Mouse (Mus musculus) telencephalon, adult 2 months (tissue): ENCODE data around the gene Golga2.
A peak's percentile ranks its signal among the peaks of the same experiment; 100 is the strongest.

Source experiments
- DNase-seq: peaks from one replicate; pipeline ENCODE4 v3.0.0-alpha.2; 2011; ENCODE audit warnings: low read depth, low spot score

Gene Golga2

DNA sequence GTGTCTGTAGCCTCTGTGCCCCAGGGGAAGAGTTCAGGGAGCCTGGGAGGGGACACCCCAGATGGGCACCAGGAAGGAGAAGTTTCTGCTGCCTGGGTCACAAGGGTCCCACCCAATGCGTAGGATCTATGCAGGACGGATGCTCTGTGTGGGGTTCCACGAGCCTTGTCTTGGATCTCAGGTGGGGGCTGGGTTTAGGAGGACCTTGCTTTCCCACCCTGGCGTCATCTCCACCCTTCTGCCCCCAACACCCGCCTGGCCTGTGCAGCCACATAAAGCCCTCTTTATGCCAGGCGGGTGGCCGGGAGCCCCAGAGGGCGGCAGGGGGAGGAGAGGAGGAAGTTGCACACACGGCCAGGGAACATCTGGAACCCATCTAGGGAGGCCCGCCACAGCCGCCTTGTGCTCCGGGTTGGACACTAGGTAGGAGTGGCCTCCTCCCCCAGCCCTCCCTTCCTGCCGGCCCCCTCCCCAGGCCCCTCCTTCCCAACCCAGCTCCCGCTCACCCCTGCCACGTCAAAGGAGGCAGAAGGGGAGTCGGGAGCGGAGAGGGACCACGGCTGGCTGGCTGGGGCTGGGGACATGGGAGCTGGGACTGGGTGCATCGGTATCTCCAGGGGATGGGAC lies 30.7 kb downstream of the Golga2 start:
- no peak for DNase-seq

DNA sequence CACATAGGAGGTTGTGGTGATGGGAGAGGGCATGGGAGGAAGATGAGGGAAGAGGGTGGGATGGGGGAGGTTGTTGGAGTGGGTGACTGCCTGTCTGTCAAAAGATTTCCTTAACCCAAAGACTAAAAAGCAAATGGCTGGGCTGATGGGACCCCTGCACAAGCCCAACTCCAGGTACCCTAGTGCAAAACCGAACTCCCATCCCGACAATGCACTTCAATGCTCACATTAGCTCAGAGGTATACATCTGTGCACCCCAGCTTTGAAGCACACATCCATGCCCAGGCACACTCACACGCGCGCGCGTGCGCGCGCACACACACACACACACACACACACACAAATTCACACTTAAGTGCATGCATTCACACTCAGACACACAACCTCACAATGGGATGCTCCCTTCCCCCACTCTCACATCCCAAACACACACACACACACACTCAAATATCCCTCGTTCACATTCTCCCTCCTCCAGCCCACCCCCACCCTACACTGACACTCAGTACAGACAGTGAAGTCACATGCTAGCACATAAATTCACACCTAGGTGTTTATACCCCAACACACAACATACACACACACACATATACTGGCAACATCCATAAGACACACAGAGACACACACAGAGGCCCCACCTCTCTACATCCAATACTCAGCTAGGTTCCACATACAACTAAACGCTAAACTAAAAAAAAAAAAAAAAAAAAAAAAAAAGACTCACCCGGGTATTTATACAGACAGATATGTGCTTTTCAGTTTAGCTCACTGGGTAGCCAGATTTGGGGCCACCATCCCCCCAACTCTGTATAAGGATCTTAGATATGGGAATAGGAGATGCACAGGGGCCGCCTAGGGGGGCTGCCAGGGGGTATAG lies 31.8 kb downstream of the Golga2 start:
- no peak for DNase-seq

DNA sequence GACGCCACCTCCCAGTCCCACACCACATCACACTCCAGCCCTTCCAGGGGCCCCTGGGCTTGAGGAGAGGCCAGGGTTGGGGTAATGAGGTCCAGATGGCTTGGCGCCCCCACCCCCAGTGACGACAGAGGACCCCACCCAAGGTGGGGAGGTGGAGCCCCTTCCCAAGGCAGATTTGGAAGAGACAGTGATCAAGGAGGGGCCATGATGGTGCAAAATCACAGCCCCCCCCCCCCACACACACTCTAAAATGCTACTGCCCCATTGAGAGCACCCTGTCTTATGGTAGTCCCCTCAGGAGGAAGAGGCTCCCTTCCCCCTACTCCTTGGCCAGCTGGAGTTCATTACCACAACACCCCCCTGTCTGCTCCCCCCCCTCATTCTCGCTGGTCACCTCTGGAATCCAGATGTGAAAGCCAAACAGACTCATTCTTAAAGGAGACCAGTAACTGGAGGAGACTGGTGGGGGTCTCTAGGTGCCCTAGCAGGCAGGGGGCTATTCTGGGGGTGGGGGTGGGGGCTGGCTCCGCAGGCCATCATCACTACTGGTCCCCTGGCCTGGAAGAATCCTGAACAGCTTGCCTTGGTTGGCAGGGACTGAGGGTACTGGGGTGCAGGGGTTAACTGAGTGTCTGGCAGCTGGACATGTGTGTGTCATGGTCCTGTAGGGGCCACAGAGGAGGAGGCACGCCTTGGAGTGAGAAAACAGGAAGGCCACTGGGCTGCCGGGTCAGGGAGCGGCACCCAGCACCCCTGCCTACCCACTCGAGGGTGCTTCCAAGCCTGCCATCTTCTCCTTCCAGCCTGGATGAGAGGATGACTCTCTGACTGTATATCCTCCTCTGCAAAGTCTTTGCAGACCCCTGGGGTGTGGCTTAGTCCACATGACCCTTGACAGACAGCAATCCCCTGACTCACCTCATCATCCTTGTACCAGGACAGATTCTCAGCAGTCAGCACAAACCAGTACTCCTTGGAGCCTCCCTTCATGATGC lies 32.7 kb downstream of the Golga2 start:
- DNase-seq, result no peak

DNA sequence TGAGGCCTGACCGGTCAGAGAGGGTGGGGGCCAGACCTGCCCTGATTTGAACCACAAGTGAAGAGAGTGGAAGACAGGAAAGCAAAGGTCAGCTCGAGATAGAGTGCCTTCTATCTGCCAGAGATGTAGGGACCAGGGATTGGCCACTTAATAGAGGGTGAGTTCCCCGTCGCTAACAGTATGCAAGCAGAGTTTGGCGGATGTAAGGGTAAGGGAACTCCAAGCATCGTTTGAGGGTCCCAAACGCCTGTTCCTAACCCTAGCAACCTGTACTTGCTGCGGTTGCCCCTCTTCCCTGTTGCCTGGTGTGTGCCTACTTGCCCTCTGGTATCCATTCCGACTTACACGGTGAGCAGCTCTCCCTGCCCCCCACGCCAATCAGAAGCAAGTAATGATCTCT lies 33.5 kb downstream of the Golga2 start:
- DNase-seq, result no peak

DNA sequence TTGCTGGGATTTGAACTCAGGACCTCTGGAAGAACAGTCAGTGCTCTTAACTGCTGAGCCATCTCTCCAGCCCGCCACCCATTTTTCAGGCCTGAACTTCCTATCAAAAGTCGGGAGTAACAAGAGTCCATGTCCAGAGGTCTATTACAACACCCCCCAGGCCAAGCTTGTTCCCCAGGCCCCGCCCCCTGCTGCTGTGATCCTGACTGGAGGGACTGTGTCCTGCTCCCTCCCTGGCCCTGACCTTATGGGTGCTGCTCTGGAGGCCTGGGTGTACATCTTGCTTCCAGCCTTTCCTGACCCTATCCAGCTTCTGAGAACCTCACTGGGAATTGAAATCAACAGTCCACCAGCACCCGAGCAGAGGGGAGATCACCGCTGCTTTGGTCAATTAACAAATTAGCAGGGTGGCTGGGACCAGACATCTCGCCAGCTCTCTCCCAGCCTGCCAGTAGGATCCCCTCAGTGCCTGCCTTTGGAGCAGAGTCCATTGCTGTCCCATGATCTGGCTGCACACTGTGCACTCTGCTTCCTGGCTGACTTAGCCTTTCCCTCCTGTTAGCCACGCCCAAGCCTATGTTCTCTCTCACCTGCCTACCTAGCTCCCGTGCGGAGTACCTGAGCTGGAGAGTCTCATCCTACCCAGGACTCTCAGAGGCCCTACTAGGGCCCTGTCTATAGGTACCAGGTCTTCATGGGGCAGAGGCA lies 34.6 kb downstream of the Golga2 start:
- DNase-seq, result no peak

DNA sequence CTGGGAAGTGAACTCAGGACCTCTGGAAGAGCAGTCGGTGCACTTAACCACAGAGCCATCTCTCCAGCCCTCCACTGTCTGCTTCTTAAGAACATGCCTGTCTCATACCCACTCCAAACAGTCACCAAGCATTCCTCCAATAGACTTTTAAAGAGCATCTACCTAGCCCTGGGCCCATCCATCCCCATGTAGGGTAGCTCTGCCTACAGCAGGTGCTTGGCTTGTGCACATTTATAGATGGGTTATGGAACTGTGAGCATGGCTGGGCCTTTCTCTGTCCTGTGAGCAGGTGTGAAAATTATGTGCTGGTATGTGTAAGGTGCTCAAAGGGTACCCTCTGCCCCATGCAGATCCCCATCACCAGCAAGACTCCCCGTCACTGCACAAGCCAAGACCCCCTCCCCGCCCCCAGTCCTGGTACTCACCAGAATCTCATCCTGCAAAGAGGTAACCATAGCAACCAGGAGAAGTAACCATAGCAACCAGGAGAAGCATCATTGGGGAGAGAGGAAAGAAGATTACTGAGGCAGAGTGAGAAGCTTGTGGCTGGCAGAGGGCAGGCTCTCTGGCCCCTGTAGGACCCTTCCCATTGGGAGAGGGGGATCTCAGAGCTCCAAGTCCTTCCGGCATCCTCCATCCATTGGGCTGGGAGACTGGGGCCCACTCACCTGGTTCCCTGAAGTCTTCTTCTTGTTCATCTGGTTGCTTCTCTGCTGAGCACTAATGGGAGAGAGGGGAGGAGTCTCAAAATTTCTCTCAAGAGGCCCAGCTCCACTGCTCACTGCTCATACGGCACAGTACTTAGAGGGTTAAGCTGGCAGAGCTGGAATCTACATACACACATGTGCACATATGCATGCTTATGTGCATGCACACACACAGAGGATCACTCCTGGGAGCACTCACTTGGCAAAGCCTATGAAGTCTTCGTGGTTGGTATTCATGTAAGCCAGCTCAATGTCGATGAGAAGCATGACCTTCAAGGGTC lies 35.9 kb downstream of the Golga2 start:
- no peak for DNase-seq

DNA sequence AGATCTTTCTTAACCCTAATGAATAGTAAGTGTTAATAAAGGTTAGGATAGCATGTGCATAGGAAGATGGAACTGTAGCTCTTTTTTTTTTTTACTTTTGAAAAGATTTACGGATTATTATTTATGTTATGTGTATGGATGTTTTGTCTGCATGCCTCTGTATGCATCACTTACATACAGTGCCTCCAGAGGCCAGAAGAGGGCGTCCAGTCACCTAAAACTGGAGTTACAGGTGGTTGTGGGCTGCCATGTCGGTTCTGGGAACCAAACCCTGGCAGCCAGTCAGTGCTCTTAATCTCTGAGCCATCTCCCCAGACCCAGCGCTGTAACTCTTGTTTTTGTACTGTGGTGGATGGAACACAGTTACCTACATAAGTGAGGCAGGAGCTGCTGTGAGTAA lies 37.1 kb downstream of the Golga2 start:
- DNase-seq, result no peak

DNA sequence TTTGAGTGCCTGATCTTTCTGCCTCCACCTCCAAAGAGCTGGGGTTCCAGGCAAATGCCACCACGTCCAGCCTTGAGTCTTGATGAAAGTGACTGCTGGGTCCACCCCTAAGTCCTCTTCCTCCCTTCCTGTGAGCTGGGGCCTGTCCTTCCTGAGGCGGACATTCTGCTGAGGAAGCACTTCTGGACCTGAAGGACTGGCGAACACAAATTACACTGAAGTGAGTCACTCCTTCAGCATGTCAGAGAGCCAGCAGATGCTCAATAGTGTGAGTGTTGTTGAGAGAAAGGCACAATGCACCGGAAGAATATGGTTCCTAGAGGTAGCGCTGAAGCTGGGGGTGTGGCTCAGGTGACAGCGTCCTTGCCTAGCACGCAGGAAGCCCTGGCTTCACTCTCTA lies 38.2 kb downstream of the Golga2 start:
- no peak for DNase-seq

DNA sequence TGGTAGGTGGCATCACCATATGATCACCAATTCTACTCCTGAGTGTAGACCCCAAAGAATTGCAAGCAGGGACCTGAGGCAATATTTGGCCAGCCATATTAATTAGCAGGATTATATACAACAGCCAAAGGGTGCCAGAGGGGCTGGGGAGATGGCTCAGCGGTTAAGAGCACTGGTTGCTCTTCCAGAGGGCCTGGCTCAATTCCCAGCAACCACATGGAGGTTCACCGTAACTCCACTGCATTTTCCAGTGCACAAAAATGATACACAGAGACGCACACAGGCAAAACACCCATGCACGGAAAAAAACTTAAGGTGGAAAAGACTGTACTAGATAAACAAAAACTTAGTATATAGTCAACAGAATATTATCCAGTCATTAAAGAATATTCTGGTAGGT lies 40.0 kb downstream of the Golga2 start:
- DNase-seq, result no peak

DNA sequence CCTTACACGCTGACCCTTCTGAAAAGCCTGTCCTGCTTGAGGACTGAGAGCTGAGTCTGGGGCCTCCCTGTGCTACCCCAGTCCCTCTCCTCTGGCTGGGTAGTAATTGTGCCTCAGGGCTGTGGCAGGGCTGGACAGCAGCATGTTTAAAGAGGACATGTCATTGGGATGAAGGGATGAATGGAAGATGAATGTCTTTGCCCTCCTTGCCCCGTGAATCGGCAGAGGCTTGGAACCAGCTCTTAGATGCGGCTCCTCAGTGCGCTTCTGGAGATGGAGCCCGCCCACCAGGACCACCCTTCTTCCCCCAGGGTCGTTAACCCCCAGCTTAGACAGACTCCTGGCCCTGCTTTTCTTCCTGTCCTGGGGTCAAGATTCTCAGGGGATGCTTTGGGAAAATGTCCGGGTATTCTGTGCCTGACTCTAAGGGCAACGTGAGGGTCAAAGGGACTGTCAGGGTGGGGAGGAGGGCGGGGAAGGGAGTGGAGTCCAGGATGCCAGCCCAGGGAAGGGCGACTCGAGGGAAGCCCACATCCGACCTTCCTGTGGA lies 41.8 kb downstream of the Golga2 start:
- DNase-seq, result no peak

DNA sequence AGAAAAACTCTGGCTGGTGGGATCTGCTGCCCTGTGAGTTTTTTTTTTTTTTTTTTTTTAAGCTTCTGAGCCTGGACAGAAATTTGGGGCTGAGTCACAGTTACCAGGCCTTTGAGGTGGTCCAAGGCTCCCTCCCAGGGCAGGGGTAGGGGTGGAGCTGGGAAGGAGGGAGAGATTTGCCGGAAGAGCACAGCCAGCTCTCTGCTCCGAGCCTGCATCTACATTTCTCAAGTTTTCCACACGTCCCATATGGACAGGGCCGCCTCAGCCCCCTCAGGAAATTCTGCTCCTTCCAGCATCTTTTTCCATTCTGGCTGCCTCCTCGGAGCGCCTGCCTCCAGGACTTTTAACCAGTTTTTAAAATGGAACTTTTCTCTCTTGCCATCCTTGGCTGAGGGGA lies 42.3 kb downstream of the Golga2 start:
- DNase-seq, result no peak

DNA sequence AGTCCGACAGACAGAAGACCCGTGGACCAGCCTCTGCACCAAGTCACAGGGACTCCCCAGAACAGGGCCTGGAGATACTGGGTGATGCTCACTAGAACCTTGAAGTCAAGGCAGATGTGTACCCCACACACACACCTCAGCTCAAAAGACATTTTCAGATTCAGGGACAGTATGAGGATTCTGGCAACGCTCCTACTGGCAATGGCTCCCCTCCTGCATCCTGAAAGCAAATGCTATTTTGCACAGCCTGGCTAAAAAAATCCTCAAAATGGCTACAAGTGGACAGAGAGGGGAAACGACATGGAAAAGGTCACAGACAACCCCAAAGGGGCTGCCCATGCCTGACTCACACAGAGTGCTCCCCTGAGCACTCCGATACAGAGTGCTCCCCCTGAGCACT lies 45.0 kb downstream of the Golga2 start:
- no peak for DNase-seq

DNA sequence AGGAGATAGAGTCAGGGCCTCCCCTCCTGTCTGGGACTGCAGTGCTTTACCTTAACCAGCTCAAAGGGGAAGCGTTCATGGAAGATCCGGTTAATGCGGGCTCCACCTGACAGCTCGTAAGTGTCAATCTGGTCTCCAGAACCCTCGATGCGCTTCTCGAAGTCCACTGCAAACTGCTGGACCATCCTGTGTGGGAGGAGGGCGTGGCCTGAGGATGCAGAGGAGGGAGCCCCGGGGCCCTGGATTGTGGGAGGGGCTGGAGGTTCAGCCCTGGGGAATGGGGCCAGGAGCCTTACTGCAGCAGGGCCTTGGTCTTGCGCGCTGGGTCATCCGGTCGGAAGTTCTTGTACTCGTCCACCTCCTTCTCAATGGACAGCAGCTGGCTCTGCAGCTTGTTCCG lies 48.7 kb downstream of the Golga2 start:
- no peak for DNase-seq

DNA sequence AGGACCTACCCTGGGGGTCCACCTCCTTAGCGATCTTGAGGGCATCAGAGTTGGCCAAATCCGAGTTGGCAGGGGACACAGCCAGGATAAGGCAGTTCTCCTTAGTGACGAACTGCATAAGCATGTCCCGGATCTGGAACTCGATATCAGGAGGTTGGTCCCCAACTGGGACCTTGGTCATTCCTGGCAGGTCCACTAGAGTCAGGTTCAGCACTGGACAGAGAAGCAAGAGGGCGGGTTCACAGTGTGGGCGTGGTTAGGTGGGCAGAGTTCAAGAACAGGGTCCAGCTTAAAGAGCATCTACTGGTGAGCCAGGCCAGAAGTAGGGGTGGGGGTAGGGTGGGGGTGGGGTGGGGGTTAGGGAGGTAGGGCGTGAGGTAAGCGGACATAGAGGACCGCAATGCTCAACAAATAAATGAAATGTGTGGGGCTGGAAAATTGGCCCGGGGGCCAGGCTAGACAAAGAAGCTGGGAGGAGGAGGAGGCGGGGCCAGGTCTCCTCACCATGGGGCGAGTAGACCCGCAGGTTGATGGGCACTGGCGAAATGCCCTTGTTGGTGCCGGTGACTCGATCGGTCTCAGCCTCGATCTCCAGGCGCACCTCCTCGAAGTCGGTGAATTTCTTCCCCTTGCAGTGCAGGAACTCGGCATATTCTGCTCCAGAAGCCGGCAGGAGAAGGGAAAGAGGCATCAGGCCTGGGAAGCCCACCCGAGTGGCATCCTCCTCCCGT lies 52.9 kb downstream of the Golga2 start:
- no peak for DNase-seq

DNA sequence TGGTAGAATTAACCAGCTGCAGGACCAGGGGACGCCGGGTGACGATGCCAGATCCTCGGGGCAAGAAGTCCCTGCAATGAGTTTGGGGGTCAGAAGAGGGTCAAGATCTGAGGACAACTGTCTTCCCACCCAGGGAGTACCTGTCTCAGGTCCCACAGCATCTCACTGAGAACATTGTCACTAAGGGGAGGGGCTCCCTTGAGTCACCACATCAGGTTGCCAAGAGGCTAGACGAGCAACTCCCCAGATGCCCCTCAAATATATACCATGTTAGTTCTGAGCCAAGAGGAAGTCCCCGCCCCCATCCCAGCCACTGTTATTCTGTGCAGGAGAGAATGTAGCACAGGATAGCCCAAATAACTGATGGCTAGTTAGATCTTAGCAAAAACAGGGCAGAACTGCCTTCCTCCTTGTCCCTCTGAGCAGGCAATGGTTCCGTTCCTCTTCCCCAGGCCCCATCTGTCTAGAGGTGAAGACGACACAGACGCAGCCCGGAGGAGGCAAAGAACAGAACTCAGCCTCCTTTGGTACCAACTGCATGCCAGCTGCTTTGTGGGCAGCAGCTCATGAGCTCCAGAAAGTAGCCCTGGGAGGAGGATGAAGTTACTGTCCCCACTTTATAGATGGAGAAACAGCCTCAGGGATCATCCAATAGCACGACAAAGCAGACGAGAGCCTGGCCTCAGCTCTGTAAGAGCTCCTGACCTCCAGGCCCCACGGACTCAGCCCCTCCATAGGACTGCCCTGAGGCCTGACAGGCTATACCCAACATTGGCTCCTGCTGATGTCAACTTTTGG lies 53.9 kb downstream of the Golga2 start:
- peak; percentile 80 for DNase-seq

DNA sequence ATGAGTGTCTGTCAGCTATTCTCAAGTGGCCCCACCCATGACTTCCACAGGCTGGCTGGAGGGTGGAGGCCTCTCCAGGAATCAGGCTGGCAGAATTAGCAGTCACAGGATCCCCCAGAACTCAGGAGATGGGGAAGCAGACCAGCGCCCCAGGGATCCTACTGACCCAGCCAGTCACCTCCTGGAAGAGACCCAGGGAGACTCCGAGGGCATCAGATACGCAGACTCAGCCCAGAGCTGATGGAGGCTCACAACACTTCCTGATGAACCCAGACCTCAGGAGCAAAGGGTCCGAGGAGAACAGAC lies 54.4 kb downstream of the Golga2 start:
- DNase-seq, result no peak

DNA sequence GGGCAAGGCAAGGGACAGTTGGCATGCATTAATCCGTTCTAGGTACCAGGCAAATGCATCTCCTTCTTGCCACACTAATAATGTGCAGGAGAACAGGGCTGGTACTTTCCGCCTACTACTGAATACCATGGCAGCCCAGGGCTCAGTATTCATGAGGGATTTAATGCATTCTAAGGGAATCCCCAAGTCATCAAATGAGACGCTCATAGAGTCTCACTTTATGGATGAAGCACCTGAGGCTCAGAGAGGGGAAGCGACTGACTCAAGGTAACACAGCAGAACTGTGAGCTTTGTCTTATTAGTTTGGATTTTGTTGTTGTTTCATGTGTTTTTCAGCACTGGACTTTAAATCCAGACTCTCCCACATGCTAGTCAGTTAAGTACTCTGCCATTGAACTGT lies 54.9 kb downstream of the Golga2 start:
- DNase-seq, result no peak

DNA sequence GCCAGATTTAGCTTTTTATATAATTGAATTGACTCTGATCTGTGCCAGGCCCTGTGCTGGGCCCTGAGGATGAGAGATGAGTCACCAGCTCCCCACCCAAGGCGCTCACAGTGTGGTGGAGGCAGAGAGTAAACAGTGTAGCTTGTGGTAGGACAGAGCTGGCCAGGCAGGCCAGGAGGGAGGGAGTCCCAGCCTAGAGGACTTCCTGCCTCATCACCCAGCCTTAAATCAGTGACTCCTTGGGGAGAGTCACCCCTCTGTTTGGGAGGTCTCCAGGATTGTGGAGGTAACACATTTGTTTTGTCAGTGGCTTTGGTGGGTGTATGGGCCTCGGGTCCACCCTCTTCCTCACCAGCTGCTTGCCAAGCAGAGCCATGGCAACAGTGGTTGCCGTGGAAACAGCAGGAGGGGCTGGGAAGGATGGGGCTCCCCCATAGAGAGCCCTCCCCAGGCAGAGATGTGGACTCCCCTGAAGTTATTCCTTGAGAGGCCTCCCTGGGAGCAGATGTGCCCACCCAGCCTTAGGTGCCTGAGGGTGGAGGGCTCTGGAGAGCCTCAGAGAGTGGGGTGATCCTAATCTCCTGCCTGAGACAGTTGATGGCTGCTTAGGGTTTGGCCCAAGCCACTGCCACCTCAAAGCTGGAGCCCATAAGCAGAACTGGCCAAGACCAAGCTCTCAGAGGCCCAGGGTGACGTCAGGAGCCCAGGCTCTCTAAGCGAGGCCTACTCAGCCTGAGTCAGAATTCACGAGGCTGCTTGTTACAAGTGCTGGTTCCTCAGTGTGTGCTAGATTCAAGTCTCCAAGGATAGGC lies 55.6 kb downstream of the Golga2 start:
- DNase-seq, result peak; percentile 85
